Mouse (Mus musculus) intestine, embryonic 16.5 days (tissue): ENCODE measurements around the gene Gpatch2l. TPM values are rescaled to one million over a fixed set of nuclear protein-coding genes. Genes with fewer than 3 reads are reported as not detected.

ENCODE experiments used
- polyA plus RNA-seq: library from polyadenylated mRNA; unstranded; fragments of >200 nt; fragmentation: Nextera tagmentation; extraction: Ambion mirVana; gene quantifications from 2 replicates; pipeline ENCODE4 v1.2.1, GENCODE M21; 2015

The Gpatch2l gene
- polyA plus RNA-seq, 1 experiment from 2014 or later = 9.8 TPM

Other genes starting within 250 kb of the Gpatch2l start
- gene Tgfb3, start 162.8 kb upstream of the Gpatch2l start, polyA plus RNA-seq = 19.0 and 20.6 TPM in 2 replicates
- 65.0 and 66.7 TPM in 2 replicates for gene Ift43, start 159.3 kb upstream of the Gpatch2l start, polyA plus RNA-seq
- gene Esrrb, start 119.3 kb downstream of the Gpatch2l start, polyA plus RNA-seq = 0.36 and 0.39 TPM in 2 replicates